Mouse (Mus musculus) cerebellum, adult 2 months (tissue): ENCODE measurements at regions not wholly inside any gene's neighbourhood (a gene's known extent, or its start where the extent isn't known, plus 50 kb on each side); places are given as distances from the start of the nearest gene placed in this dataset.

Experiments
- CTCF ChIP-seq: fragments of 200-500 bp; IDR thresholded peaks from 2 replicates; pipeline ENCODE4 v1.5.1; 2011; ENCODE audit warnings: low read depth, mild to moderate bottlenecking, control low read depth, low read length, moderate library complexity, borderline replicate concordance; ENCODE audit not compliant: insufficient read depth
- POLR2A ChIP-seq: fragments of 200-500 bp; IDR thresholded peaks from 2 replicates; pipeline ENCODE4 v1.6.1; 2011; ENCODE audit warnings: low read length, control low read depth, borderline replicate concordance; ENCODE audit not compliant: insufficient read depth

DNA sequence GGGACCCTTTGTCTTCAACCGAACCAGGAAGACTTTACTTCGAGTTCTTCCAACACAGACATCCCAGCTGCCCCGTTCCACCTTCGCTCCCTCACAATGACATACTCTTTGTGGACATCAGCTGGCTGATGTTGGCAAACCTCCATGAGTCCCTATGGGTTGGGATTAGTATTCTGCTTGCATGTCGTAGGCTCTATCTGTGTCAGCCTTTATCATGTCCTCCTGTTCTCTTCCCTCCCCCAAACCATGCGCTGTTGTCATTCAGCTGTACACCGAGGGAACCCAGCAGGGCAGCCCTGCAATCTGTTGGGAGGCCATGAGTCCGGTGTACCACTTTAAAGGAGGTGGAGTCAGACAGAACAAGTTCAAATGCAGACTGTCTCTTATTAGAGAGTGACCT lies 186.8 kb downstream of the Cbln4 start:
- TF ChIP-seq CTCF (no peak), POLR2A (no peak)
